9 mouse cellular contexts compared by ENCODE assay signal in genomic region chr8:90670471-90671057, GRCm38 (mm10).
DNase-seq lines count a peak whose midpoint lies in the region; ATAC-seq and TF ChIP-seq lines count a peak whose summit lies in the region.
"Had no signal": no experiment of that assay in that cellular context is flagged by ENCODE, and none has a peak within 500 bp of the region (broad histone marks: within the 10 kb centered on the region; RNA-seq: fewer than 3 reads in every experiment).

No protein-coding gene starts in this region.

- ATAC-seq in embryonic facial prominence, embryonic 14.5 days (ENCODE audit: low read depth) = peak; percentile 67; the same call in 1 of the 2 replicates
- ATAC-seq in intestine, embryonic 16.5 days = peak; percentile 52; the same call in 1 of the 2 replicates
- ATAC-seq in stomach, embryonic 14.5 days (ENCODE audit: insufficient number of reproducible peaks, insufficient read depth, low FRiP score, low read depth) = no peak

- H3K4me3 ChIP-seq in left cerebral cortex, adult 2 months = peak overlapping the region; percentile 8; the same call in 1 of the 2 replicates
- H3K4me3 ChIP-seq in embryonic facial prominence, embryonic 14.5 days (ENCODE audit: low read depth, low read length) = peak overlapping the region; percentile 32
- peak overlapping the region; percentile 40 for H3K4me3 ChIP-seq in intestine, embryonic 16.5 days (ENCODE audit: low read length)
- H3K4me3 ChIP-seq in stomach, embryonic 14.5 days (ENCODE audit: low read depth, low read length) = peak overlapping the region; percentile 21

- H3K27me3 ChIP-seq in embryonic facial prominence, embryonic 14.5 days (replicated peaks; ENCODE audit: control insufficient read depth, insufficient read depth, low read length) = no peaks in the 10 kb centered on the region
- no peaks in the 10 kb centered on the region for H3K27me3 ChIP-seq in intestine, embryonic 16.5 days (replicated peaks; ENCODE audit: control insufficient read depth, insufficient read depth, low read length)
- no peaks in the 10 kb centered on the region for H3K27me3 ChIP-seq in stomach, embryonic 14.5 days (ENCODE audit: control insufficient read depth, insufficient read depth, low read length)

- H3K9ac ChIP-seq in embryonic facial prominence, embryonic 14.5 days (ENCODE audit: low read depth, low read length) = peak overlapping the region; percentile 46
- H3K9ac ChIP-seq in intestine, embryonic 16.5 days (ENCODE audit: low read depth, low read length) = peak overlapping the region; percentile 49; the same call in 1 of the 2 replicates
- H3K9ac ChIP-seq in stomach, embryonic 14.5 days (replicated peaks; ENCODE audit: low read depth, low read length) = no peak overlapping the region

- peak overlapping the region; percentile 60 for H3K4me2 ChIP-seq in embryonic facial prominence, embryonic 14.5 days (ENCODE audit: low read depth, low read length)
- peak overlapping the region; percentile 62 for H3K4me2 ChIP-seq in intestine, embryonic 16.5 days (ENCODE audit: low read depth, low read length)
- peak overlapping the region; percentile 55 for H3K4me2 ChIP-seq in stomach, embryonic 14.5 days (replicated peaks; ENCODE audit: low read depth, low read length)

- intact Hi-C loops in left cerebral cortex, adult 2 months (cut with DNase I) = no loop called here
- intact Hi-C loops in left cerebral cortex, postnatal 36 days (cut with DNase I) = no loop called here

- DNase-seq in left cerebral cortex, adult 2 months (ENCODE audit: extremely low spot score in 1 of 2, low spot score in 2 of 2) = no peak
- DNase-seq in left cerebral cortex, postnatal 36 days (ENCODE audit: low spot score in 2 of 2) = no peak
- DNase-seq in embryonic facial prominence, embryonic 14.5 days (ENCODE audit: low spot score) = peak; percentile 49
- no peak for DNase-seq in adrenal gland, adult 2 months
- DNase-seq in layer of hippocampus, adult 9-11 months = no peak
- no peak for DNase-seq in frontal cortex, postnatal 14 days (ENCODE audit: low spot score in 2 of 2)
- DNase-seq: right cerebral cortex, postnatal 25 days had no signal

- TF ChIP-seq CTCF in left cerebral cortex, adult 2 months (IDR thresholded peaks at IDR 0.05) = no peak

- H3K36me3 ChIP-seq in embryonic facial prominence, embryonic 14.5 days (ENCODE audit: control insufficient read depth, insufficient read depth, low read length) = no peaks in the 10 kb centered on the region
- no peaks in the 10 kb centered on the region for H3K36me3 ChIP-seq in intestine, embryonic 16.5 days (ENCODE audit: control insufficient read depth, insufficient read depth, low read length)
- H3K36me3 ChIP-seq in stomach, embryonic 14.5 days (ENCODE audit: control insufficient read depth, insufficient read depth, low read length) = no peaks in the 10 kb centered on the region

- under 1% methylated on average over 14 of the region's 14 CpGs for WGBS in embryonic facial prominence, embryonic 14.5 days
- 2% methylated on average over 14 of the region's 14 CpGs for WGBS in intestine, embryonic 16.5 days
- WGBS in stomach, embryonic 14.5 days = 2% methylated on average over 14 of the region's 14 CpGs

- peaks cover 4% of the 10 kb centered on the region for H3K9me3 ChIP-seq in embryonic facial prominence, embryonic 14.5 days (ENCODE audit: control insufficient read depth, low read length)
- H3K9me3 ChIP-seq in intestine, embryonic 16.5 days (ENCODE audit: control insufficient read depth, low read length) = no peaks in the 10 kb centered on the region
- H3K9me3 ChIP-seq in stomach, embryonic 14.5 days (ENCODE audit: control insufficient read depth, low read depth, low read length) = no peaks in the 10 kb centered on the region

- H3K27ac ChIP-seq in left cerebral cortex, adult 2 months = no peak overlapping the region
- no peak overlapping the region for H3K27ac ChIP-seq in embryonic facial prominence, embryonic 14.5 days (replicated peaks; ENCODE audit: low read depth, low read length)
- H3K27ac ChIP-seq in intestine, embryonic 16.5 days (ENCODE audit: low read length) = no peak overlapping the region
- no peak overlapping the region for H3K27ac ChIP-seq in stomach, embryonic 14.5 days (ENCODE audit: low read length)

- H3K4me1 ChIP-seq in embryonic facial prominence, embryonic 14.5 days (ENCODE audit: control insufficient read depth, insufficient read depth, low read length) = no peaks in the 10 kb centered on the region
- H3K4me1 ChIP-seq in intestine, embryonic 16.5 days (ENCODE audit: control insufficient read depth, insufficient read depth, low read length) = no peaks in the 10 kb centered on the region
- peaks cover 3% of the 10 kb centered on the region; the same call in 1 of the 2 replicates for H3K4me1 ChIP-seq in stomach, embryonic 14.5 days (ENCODE audit: control insufficient read depth, insufficient read depth, low read length)
